Mouse (Mus musculus) thymus, postnatal 10 days (tissue): ENCODE results near the gene Ddx47.

Experiments
- DNase-seq, 2 experiments: peaks; one replicate each; pipeline ENCODE4 v3.0.0; 2021; ENCODE audit warnings: low spot score in 2 of 2

Gene Ddx47

GRCm38 (mm10) chr6:135069856-135070255 lies 58.4 kb downstream of the Ddx47 start:
- DNase-seq = no peak

GRCm38 (mm10) chr6:135070347-135070746 lies 58.9 kb downstream of the Ddx47 start:
- DNase-seq = no peak
